Mouse (Mus musculus): Measurements from ENCODE around the gene Stip1.
A peak's percentile ranks its signal among the peaks of the same experiment; 100 is the strongest.
"Not testable (repeated sequence)": the region's sequence is repeated elsewhere in the genome, so short reads cannot be mapped to it uniquely, and the experiment has no call there.

Stip1 gene

GRCm38 (mm10) chr19:7064571-7064970 lies 24.8 kb upstream of the Stip1 start:
- peak; percentile 72 for DNase-seq (ENCODE audit: low read depth, low spot score)

DNA sequence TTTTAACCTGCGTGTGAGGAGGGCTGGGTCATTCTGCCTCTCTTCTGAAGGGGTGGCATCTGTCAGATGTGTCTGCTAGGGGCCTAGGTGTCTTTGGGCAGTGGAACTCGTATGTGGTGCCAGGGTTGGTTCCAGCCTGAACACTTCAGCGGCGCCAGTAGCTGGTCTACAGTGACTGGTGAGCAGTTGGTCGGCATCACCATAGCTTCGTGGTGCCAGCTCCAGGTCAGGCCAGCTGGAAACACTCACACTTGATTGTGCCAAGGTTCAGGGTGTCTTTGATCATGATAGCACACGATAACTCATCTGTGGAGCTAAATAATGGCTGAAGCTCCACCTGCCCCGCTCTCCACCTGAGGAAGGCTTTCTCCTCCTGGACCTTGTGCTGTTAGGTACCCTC lies 23.1 kb upstream of the Stip1 start:
- DNase-seq (ENCODE audit: low read depth, low spot score) = no peak

- no peak for DNase-seq (ENCODE audit: low read depth, low spot score)
These were observed 22.3 kb upstream of the Stip1 start for GRCm38 (mm10) chr19:7062110-7062509.

- DNase-seq (ENCODE audit: low read depth, low spot score) = no peak
These were observed 18.8 kb upstream of the Stip1 start for GRCm38 (mm10) chr19:7058541-7058940.

DNA sequence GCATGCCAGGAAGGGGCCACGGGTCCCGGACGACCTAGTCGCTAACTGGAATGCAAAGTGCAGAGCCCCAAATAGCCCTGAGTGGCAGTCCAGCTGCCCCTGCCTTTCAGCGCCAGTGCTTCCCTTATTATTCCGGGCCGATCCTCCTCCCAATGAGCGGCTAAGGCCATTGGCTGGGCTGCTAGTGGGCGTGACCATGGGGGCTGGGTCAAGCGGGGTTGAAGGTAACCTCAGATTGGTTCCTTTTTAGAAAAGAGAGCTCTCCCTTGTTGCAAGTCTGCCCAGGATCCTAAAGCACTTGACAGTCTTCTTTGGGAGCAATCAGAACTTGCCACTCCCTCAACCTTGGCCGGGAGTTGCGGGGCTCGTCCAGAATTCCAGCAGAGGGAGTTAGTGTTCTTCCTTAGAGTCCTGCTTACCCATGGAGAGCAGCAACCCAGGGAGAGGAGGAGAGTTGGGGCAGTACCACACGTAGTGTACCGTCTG lies 18.0 kb upstream of the Stip1 start:
- peak; percentile 92 for DNase-seq (ENCODE audit: low read depth, low spot score)

GRCm38 (mm10) chr19:7057126-7057721 lies 17.5 kb upstream of the Stip1 start:
- DNase-seq (ENCODE audit: low read depth, low spot score) = no peak

DNA sequence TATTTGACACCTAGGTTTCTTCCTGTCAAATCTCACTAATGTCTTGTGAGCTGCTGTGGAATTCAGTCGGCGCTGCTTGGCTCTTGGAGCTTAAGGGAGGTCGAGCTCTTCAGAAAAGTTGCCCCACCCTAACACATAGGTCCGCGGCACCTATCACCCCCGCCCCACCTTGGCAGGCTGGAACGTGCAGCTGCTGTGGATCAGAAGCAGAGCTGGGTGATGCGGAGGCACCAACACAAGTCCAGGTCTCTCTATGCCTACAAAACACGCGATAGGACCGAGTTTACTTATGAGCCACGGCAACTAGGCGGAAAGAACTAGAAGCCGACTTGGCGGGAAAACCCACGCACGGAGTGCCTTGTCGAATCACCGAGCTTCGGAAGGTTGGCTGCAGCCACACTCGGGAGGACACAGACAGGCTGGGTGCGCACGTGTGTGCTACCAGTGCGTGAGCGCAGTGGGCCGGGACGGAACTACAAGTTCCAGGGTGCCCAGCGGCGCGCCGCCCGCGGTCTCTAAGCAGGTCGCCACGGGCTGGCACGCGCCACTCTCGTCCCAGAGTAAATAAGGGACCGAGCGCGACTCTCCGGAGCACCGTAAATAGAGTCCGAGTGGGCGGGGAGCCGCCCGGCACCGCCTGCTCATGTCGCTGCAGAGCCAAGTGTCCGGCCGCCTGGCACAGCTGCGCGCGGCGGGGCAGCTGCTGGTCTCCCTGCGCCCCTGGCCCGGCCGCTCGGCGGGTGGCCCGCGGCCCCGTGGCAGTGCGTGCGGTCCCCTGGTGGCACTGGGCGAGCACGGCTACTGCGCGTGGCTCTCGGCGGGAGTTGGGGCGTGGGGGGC lies 16.7 kb upstream of the Stip1 start, which contains the start of gene Macrod1:
Macrod1 (plus strand) TSS at position 563 of the 840 bp plus-strand sequence.
- DNase-seq (ENCODE audit: low read depth, low spot score) = peak; percentile 93

- DNase-seq (ENCODE audit: low read depth, low spot score) = peak; percentile 67
These were observed 15.4 kb upstream of the Stip1 start for GRCm38 (mm10) chr19:7055173-7055572.

- peak; percentile 63 for DNase-seq (ENCODE audit: low read depth, low spot score)
These were observed 15.0 kb upstream of the Stip1 start for GRCm38 (mm10) chr19:7054772-7055171.

DNA sequence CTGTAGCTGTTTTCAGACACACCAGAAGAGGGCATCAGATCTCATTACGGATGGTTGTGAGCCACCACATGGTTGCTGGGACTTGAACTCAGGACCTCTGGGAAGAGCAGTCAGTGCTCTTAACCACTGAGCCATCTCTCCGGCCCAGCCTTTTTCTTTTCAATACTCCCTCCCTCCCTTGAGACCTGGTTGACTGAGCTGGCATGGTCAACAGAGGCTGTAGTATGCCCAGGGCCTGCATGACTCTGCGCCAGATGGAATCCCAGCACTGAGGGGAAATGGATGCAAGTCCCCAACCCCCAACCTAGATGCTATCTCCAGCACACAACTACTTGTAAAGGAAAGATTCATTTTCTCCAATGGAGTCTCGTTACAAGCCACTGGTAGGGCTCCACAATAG lies 13.6 kb upstream of the Stip1 start:
- not testable (repeated sequence) for DNase-seq (ENCODE audit: low read depth, low spot score)

DNA sequence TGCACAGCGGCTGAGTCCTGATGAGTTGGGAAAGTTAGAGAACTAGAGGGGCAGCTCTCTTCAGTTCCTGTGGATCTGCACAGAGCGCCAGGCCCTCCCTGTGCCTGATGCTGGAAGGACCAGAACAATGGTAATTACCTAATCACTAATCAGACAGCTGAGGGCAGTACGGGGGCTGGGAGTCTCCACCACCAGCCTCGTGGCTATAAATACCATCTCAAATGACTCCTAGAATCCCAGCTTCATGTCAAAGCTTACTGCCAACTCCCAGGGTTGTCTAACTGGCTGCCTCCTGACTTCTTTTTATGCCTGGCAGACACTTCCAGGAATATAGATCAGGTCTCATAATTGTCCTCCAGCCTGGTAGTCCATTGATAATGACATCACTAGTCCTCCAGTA lies 4.9 kb upstream of the Stip1 start:
- no peak for DNase-seq (ENCODE audit: low read depth, low spot score)

DNA sequence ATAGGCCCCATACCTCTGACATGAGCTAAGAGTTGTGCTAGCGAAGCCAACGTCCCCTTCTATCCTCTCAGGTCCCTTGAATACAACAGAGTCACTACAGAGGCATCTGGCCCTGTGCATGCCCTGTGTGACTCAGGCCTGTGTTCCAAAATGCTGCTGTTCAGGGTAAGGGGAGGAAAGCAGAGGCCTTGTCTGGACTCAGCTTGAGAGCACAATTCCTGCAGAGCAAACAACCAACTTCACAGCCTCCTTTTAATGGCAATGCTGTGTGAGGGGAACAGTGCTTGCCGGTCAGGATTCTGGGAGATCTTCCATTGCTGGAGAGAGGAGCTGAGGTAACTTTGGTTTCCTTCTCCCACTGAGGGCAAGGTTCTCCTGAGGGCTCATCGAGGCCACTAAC lies 4.5 kb upstream of the Stip1 start:
- DNase-seq (ENCODE audit: low read depth, low spot score) = no peak

DNA sequence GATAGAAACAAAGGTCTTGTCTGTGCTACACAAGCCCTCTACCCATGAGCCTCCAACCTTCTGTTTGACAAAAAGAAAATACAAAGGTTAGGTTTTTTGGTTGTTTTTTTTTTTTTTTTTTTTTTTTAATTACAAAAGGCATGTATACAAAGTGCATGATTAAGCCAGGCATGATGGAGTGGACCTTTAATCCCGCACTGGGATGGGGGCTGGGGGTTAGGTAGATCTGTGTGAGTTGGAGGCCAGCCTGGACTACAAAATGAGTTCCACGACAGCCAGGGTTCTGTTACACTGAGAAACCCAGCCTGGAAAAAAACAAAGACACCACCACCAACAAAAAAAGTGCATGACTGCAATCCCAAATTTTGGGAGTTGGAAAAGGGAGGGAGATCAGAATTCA lies 1.4 kb upstream of the Stip1 start:
- DNase-seq (ENCODE audit: low read depth, low spot score) = no peak

DNA sequence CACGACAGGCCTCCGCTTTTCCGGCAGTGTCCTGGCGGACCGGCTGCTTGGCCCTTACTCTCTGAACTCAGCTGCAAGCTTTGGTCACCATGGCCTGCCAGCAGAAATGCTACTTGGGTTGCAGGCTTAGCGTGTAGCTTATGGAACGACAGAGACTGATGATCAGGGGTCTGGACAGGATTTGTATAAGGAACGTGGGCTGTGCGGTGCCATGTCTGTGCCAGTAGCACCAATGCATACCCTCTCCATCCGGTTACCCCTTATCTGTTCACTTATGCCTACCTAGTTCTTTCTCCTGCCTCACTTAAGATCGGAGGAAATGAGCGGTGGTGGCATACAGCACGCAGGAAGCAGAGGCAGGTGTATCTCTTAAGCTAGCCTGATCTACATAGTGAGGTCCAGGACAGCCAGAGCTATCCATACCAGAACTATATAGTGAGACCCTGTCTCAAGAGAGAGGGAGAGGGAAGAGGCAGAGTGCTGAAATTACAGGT lies 917 bp upstream of the Stip1 start:
- no peak for DNase-seq (ENCODE audit: low read depth, low spot score)

DNA sequence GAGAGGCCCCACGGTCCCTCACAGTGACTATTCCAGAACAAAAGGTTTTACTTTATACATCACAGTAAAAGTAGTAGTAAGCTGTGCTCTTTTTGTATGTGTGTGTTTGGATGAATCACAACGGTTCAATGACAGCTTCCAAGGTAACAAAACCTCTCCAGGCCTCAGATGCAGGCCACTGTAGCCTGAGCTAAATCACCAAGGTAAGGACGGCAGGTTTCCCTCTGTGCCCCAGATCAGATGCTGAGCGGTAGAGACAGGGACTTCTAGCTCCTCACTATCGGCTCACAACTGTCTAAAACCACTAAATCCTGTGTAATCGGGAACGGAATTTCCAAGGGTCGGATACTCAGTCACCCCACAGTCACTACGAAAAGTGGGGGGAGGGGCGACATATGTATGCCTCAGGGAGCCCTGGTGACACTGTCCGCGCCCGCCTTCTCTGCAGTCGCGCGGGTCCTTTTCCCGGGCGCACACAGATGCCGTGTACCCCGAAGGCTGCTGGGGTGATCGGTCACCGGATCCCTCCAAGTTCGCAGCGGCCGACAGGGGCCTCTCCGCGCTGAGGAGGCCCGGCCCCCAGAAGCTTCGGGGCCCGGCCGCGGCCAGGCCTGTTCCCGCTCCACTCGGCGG lies 563 bp downstream of the Stip1 start:
- DNase-seq (ENCODE audit: low read depth, low spot score) = no peak

DNA sequence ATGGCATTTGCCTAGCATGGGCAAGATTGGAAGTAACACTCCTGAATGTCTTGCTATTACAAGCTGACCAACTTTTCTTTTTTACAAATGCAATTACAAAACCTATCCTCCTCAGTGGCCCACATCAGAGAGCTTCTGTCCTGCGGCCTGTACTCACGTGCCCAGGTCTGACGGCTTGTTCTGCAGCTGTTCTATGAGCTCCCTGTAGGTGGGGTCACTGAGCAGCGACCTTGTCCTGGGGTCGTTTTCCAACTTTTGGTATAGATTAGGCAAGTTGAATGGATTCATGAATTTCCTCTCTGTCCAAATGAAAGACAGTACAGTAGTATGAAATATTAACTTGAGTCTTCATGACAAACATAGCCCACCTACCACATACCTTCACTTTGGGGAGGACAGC lies 5.8 kb downstream of the Stip1 start:
- no peak for DNase-seq (ENCODE audit: low read depth, low spot score)

- no peak for DNase-seq (ENCODE audit: low read depth, low spot score)
These were observed 10.2 kb downstream of the Stip1 start for GRCm38 (mm10) chr19:7029531-7029930.

DNA sequence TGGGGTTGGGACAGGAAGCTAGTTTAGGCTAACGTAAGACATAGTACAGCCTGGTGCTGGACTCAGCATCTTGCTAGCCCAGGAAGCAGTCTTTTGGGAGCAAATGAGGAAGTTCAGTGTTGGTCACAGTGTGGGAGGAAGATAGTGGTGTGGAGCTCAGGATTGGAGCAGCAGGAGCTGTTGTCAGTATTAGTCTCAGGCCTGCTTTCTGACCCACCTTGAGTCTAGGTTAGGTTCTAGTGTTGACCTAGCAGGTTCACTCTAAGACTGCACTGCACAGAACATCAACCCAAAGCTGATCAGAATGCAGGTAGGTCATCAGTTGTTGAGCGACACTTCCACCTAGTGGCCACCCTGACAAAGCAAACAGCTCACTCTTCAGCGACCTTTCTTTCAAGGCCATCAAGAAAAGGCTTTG lies 19.5 kb downstream of the Stip1 start:
- DNase-seq (ENCODE audit: low read depth, low spot score) = no peak

GRCm38 (mm10) chr19:7019191-7019590 lies 20.6 kb downstream of the Stip1 start, which contains the start of gene Fermt3:
Gene Fermt3 (minus strand): TSS chr19:7019469.
- peak; percentile 47 for DNase-seq (ENCODE audit: low read depth, low spot score)

- no peak for DNase-seq (ENCODE audit: low read depth, low spot score)
These were observed 21.2 kb downstream of the Stip1 start for GRCm38 (mm10) chr19:7018546-7018945.

- no peak for DNase-seq (ENCODE audit: low read depth, low spot score)
These were observed 22.0 kb downstream of the Stip1 start for GRCm38 (mm10) chr19:7017541-7018457.

All from skeletal muscle tissue, adult 2 months (tissue).